Mouse (Mus musculus) hindbrain, embryonic 11.5 days (tissue): ENCODE data around the gene Riok1. TPM values are rescaled to one million over a fixed set of nuclear protein-coding genes. Genes with fewer than 3 reads are reported as not detected.

Experiments
- ATAC-seq: fragments of 200-750 bp; cut with Nextera tagmentation; 2 replicates; pipeline ENCODE4 v1.8.0; 2017; ENCODE audit warnings: mild to moderate bottlenecking, moderate TSS enrichment, moderate library complexity; ENCODE audit not compliant: low FRiP score
- DNase-seq: peaks from one replicate; pipeline ENCODE4 v3.0.0-alpha.2; 2015; ENCODE audit warnings: low spot score
- H3K27ac ChIP-seq: fragments of 300-500 bp; sonication (generic); 2 replicates; pipeline ENCODE4 v1.5.1; 2014; ENCODE audit warnings: mild to moderate bottlenecking, low read depth, low read length
- H3K27me3 ChIP-seq: fragments of 300-500 bp; sonication (generic); 2 replicates; pipeline ENCODE4 v1.6.1; 2014; ENCODE audit warnings: mild to moderate bottlenecking, low read length, moderate library complexity, mixed read lengths; ENCODE audit not compliant: control insufficient read depth, insufficient read depth
- H3K36me3 ChIP-seq: fragments of 300-500 bp; sonication (generic); 2 replicates; pipeline ENCODE4 v1.6.1; 2014; ENCODE audit warnings: mild to moderate bottlenecking, low read length, moderate library complexity, mixed read lengths; ENCODE audit not compliant: control insufficient read depth, insufficient read depth
- H3K4me1 ChIP-seq: fragments of 300-500 bp; sonication (generic); replicated peaks from 2 replicates; pipeline ENCODE4 v1.6.1; 2014; ENCODE audit warnings: low read length, mixed read lengths; ENCODE audit not compliant: control insufficient read depth, insufficient read depth
- H3K4me2 ChIP-seq: fragments of 300-500 bp; sonication (generic); replicated peaks from 2 replicates; pipeline ENCODE4 v1.6.1; 2014; ENCODE audit warnings: mild to moderate bottlenecking, low read depth, low read length
- H3K4me3 ChIP-seq: fragments of 300-500 bp; sonication (generic); 2 replicates; pipeline ENCODE4 v1.5.1; 2014; ENCODE audit warnings: low read depth, low read length
- H3K9ac ChIP-seq: fragments of 300-500 bp; sonication (generic); 2 replicates; pipeline ENCODE4 v1.6.1; 2014; ENCODE audit warnings: low read depth, low read length
- H3K9me3 ChIP-seq: fragments of 300-500 bp; sonication (generic); 2 replicates; pipeline ENCODE4 v1.6.1; 2016; ENCODE audit warnings: low read length; ENCODE audit not compliant: control insufficient read depth
- WGBS: fragments of 180-500 bp; shearing (Covaris S2); extraction: QIAGEN DNeasy Blood & Tissue Kit; methylation state at CpG from one replicate; pipeline ENCODE4 v1.1.7; 2014; 5-methylcytosine and 5-hydroxymethylcytosine counted together
- polyA plus RNA-seq: library from polyadenylated mRNA; unstranded; fragments of >200 nt; fragmentation: Nextera tagmentation; extraction: Ambion mirVana; gene quantifications from 2 replicates; pipeline ENCODE4 v1.2.1, GENCODE M21; 2014

The Riok1 gene
- polyA plus RNA-seq, 1 experiment from 2014 or later = 51.5 TPM

GRCm38 (mm10) chr13:38007972-38008371, 28.8 kb upstream of the Riok1 start:
- H3K27me3 ChIP-seq = no peaks in the 10 kb centered on the region
- H3K4me1 ChIP-seq = no peaks in the 10 kb centered on the region
- ATAC-seq (no peak), DNase-seq (no peak)
- H3K36me3 ChIP-seq = no peaks in the 10 kb centered on the region
- H3K27ac ChIP-seq = no peak overlapping the region
- H3K4me2 ChIP-seq = no peak overlapping the region
- H3K9ac ChIP-seq = no peak overlapping the region
- H3K4me3 ChIP-seq = no peak overlapping the region
- no peaks in the 10 kb centered on the region for H3K9me3 ChIP-seq
- 97% methylated on average over 2 of the region's 2 CpGs for WGBS

- H3K36me3 ChIP-seq = no peaks in the 10 kb centered on the region
- DNase-seq (no peak), ATAC-seq (no peak)
- H3K27ac ChIP-seq = no peak overlapping the region
- H3K4me1 ChIP-seq = no peaks in the 10 kb centered on the region
- no peaks in the 10 kb centered on the region for H3K27me3 ChIP-seq
- H3K4me3 ChIP-seq = no peak overlapping the region
- H3K9ac ChIP-seq = no peak overlapping the region
- no peak overlapping the region for H3K4me2 ChIP-seq
- H3K9me3 ChIP-seq = no peaks in the 10 kb centered on the region
- WGBS = 83% methylated on average over 5 of the region's 5 CpGs
Measured at GRCm38 (mm10) chr13:38009721-38010408, 26.9 kb upstream of the Riok1 start.

- 90% methylated on average over 5 of the region's 5 CpGs for WGBS
- no peak overlapping the region for H3K4me3 ChIP-seq
- H3K27me3 ChIP-seq = no peaks in the 10 kb centered on the region
- no peak overlapping the region for H3K27ac ChIP-seq
- no peaks in the 10 kb centered on the region for H3K36me3 ChIP-seq
- H3K9me3 ChIP-seq = no peaks in the 10 kb centered on the region
- DNase-seq (no peak), ATAC-seq (no peak)
- H3K4me2 ChIP-seq = no peak overlapping the region
- H3K9ac ChIP-seq = no peak overlapping the region
- H3K4me1 ChIP-seq = no peaks in the 10 kb centered on the region
Measured at GRCm38 (mm10) chr13:38010444-38010910, 26.3 kb upstream of the Riok1 start.

GRCm38 (mm10) chr13:38012436-38012835, 24.4 kb upstream of the Riok1 start:
- no peak overlapping the region for H3K4me3 ChIP-seq
- H3K9me3 ChIP-seq = no peaks in the 10 kb centered on the region
- DNase-seq (no peak), ATAC-seq (no peak)
- H3K27me3 ChIP-seq = no peaks in the 10 kb centered on the region
- WGBS = 81% methylated on average over 5 of the region's 5 CpGs
- H3K36me3 ChIP-seq = no peaks in the 10 kb centered on the region
- H3K27ac ChIP-seq = no peak overlapping the region
- H3K9ac ChIP-seq = no peak overlapping the region
- H3K4me1 ChIP-seq = no peaks in the 10 kb centered on the region
- H3K4me2 ChIP-seq = no peak overlapping the region

GRCm38 (mm10) chr13:38015591-38015990, 21.2 kb upstream of the Riok1 start:
- WGBS = 92% methylated on average over 4 of the region's 4 CpGs
- no peak overlapping the region for H3K4me2 ChIP-seq
- no peaks in the 10 kb centered on the region for H3K4me1 ChIP-seq
- no peak overlapping the region for H3K4me3 ChIP-seq
- no peak overlapping the region for H3K27ac ChIP-seq
- 0 out of 2 replicates have a peak, but pooled peaks cover 3% of the 10 kb centered on the region for H3K9me3 ChIP-seq
- DNase-seq (no peak), ATAC-seq (no peak)
- H3K27me3 ChIP-seq = no peaks in the 10 kb centered on the region
- no peaks in the 10 kb centered on the region for H3K36me3 ChIP-seq
- no peak overlapping the region for H3K9ac ChIP-seq

- DNase-seq = no peak
- H3K9me3 ChIP-seq = 0 out of 2 replicates have a peak, but pooled peaks cover 3% of the 10 kb centered on the region
- H3K4me2 ChIP-seq = no peak overlapping the region
- no peak overlapping the region for H3K27ac ChIP-seq
- H3K9ac ChIP-seq = no peak overlapping the region
- no peaks in the 10 kb centered on the region for H3K4me1 ChIP-seq
- H3K27me3 ChIP-seq = no peaks in the 10 kb centered on the region
- 82% methylated on average over 3 of the region's 3 CpGs for WGBS
- H3K4me3 ChIP-seq = no peak overlapping the region
- no peaks in the 10 kb centered on the region for H3K36me3 ChIP-seq
- ATAC-seq = no peak
Measured at GRCm38 (mm10) chr13:38018791-38019190, 18.0 kb upstream of the Riok1 start.

GRCm38 (mm10) chr13:38025874-38026273, 10.9 kb upstream of the Riok1 start:
- DNase-seq (no peak), ATAC-seq (no peak)
- Histone ChIP-seq H3K9ac (no peak overlapping the region), H3K4me1 (no peaks in the 10 kb centered on the region), H3K4me3 (no peak overlapping the region), H3K4me2 (no peak overlapping the region), H3K9me3 (no peaks in the 10 kb centered on the region), H3K27ac (no peak overlapping the region), H3K36me3 (no peaks in the 10 kb centered on the region), H3K27me3 (no peaks in the 10 kb centered on the region)
- 37% methylated on average over 4 of the region's 4 CpGs for WGBS

GRCm38 (mm10) chr13:38027618-38028248, 9.1 kb upstream of the Riok1 start:
- 65% methylated on average over 6 of the region's 6 CpGs for WGBS
- Histone ChIP-seq H3K9ac (no peak overlapping the region), H3K27ac (no peak overlapping the region), H3K27me3 (no peaks in the 10 kb centered on the region), H3K4me3 (no peak overlapping the region), H3K36me3 (no peaks in the 10 kb centered on the region), H3K9me3 (no peaks in the 10 kb centered on the region), H3K4me1 (no peaks in the 10 kb centered on the region), H3K4me2 (no peak overlapping the region)
- DNase-seq = no peak
- ATAC-seq = no peak

GRCm38 (mm10) chr13:38028407-38028806, 8.4 kb upstream of the Riok1 start:
- no peak overlapping the region for H3K27ac ChIP-seq
- H3K4me3 ChIP-seq = no peak overlapping the region
- no peak overlapping the region for H3K9ac ChIP-seq
- H3K36me3 ChIP-seq = no peaks in the 10 kb centered on the region
- DNase-seq (no peak), ATAC-seq (no peak)
- 87% methylated on average over 4 of the region's 4 CpGs for WGBS
- no peaks in the 10 kb centered on the region for H3K9me3 ChIP-seq
- H3K4me2 ChIP-seq = no peak overlapping the region
- H3K4me1 ChIP-seq = no peaks in the 10 kb centered on the region
- H3K27me3 ChIP-seq = no peaks in the 10 kb centered on the region
